Mouse (Mus musculus) CD4-positive, CD25-positive, alpha-beta regulatory T cell (primary cell): ENCODE data around the gene Olfr18. TPM values are rescaled to one million over a fixed set of nuclear protein-coding genes. Genes with fewer than 3 reads are reported as not detected.

Experiments
- polyA plus RNA-seq: library from polyadenylated mRNA; unstranded; fragments of 100-300 nt; shearing (Covaris generic); gene quantifications from one replicate; pipeline ENCODE4 v1.2.1, GENCODE M21; 2017

The Olfr18 gene
- polyA plus RNA-seq: 0.19 TPM

GRCm38 (mm10) chr9:20335994-20336393, at the start of gene Olfr18:
Olfr18 (minus strand) TSS chr9:20336094.

DNA sequence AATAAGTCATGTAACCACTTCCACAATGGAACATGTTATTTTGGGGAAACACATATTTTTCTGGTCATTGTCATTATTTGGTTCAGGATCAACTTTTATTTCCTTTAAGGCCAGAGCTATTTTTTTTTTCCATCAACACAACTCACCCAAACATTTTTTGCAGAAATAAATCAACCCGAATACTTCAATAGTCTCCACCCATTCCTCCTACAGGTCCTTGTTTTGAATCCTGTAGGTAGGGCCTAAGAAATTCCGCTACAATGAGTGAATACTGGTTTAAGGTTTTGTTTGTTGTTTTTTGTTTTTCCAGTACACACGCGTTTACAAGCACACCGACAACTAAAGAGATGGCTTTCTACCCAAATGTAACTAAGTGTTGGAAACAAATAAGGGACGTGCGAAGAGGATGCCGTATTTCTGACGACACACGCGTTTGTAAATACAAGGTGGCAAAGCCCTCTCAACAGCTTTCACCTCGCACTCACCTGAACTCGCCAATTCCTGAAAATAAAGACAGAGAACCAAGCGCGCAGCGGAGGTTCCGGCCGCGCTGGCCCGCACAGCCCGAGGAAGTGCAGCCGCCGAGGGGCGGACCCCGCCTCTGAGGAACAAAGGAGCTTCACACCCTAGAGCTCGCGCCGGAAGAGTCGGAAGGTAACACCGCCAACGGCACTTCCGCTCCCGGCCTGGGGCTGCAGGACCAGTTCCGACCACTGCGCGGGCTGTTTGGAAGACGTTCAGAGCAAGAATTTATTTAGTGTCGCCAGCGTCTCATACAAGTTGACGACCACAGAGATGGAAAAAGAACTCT, 48.8 kb upstream of the Olfr18 start, which contains the start of gene Zfp560:
TSS of gene Zfp560 (minus strand) at position 646 of the 811 bp plus-strand sequence.

GRCm38 (mm10) chr9:20298232-20298631, 37.7 kb downstream of the Olfr18 start, which contains the start of gene Olfr873:
Olfr873 (plus strand) TSS chr9:20298532.

GRCm38 (mm10) chr9:20282051-20282450, 53.8 kb downstream of the Olfr18 start, which contains the start of gene Olfr39:
Olfr39 (plus strand) TSS chr9:20282351.

Other genes with a start within 250 kb of the Olfr18 start
- gene Olfr868, start 237.5 kb downstream of the Olfr18 start, polyA plus RNA-seq: not detected
- gene Olfr869, start 207.1 kb downstream of the Olfr18 start, polyA plus RNA-seq: not detected
- not detected for gene Olfr870, start 162.0 kb downstream of the Olfr18 start, polyA plus RNA-seq
- not detected for gene Olfr871, start 123.9 kb downstream of the Olfr18 start, polyA plus RNA-seq
- gene Olfr872, start 99.0 kb downstream of the Olfr18 start, polyA plus RNA-seq: 0.16 TPM
- not detected for gene Olfr39, start 53.7 kb downstream of the Olfr18 start, polyA plus RNA-seq
- gene Olfr873, start 37.6 kb downstream of the Olfr18 start, polyA plus RNA-seq: 0.04 TPM
- gene Zfp560, start 49.1 kb upstream of the Olfr18 start, polyA plus RNA-seq: 36.2 TPM
- gene Zfp26, start 124.1 kb upstream of the Olfr18 start, polyA plus RNA-seq: 25.4 TPM
- 21.5 TPM for gene Zfp426, start 156.7 kb upstream of the Olfr18 start, polyA plus RNA-seq
- gene Zfp266, start 185.3 kb upstream of the Olfr18 start, polyA plus RNA-seq: 32.6 TPM
- 15.4 TPM for gene Zfp846, start 245.2 kb upstream of the Olfr18 start, polyA plus RNA-seq